Mouse (Mus musculus): ENCODE measurements around the gene Gm10135. TPM values are rescaled to one million over a fixed set of nuclear protein-coding genes. Genes with fewer than 3 reads are reported as not detected.
"Not testable (repeated sequence)": the region's sequence is repeated elsewhere in the genome, so short reads cannot be mapped to it uniquely, and the experiment has no call there.

The Gm10135 gene
- total and polyA plus RNA-seq, 3 experiments, result not detected

- TF ChIP-seq GATA2 (IDR thresholded peaks at IDR 0.05; ENCODE audit: borderline replicate concordance, low read depth, low read length), result no peak
- TF ChIP-seq CTCF (IDR thresholded peaks at IDR 0.05; ENCODE audit: low read depth, low read length), result no peak
- TF ChIP-seq GATA1 (IDR thresholded peaks at IDR 0.05; ENCODE audit: borderline replicate concordance, low read length), result no peak
- no peak for TF ChIP-seq TAL1 (conservative IDR thresholded peaks at IDR 0.05; ENCODE audit: low read depth, low read length)
- no peak for ATAC-seq (ENCODE audit: extremely low read depth, insufficient number of reproducible peaks, low FRiP score, poor library complexity, severe bottlenecking)
- Histone ChIP-seq H3K4me3 (ENCODE audit: low read depth, low read length) (no peak overlapping the region), H3K36me3 (replicated peaks) (no peaks in the 10 kb centered on the region), H3K4me1 (ENCODE audit: insufficient read depth, low read depth, low read length) (no peaks in the 10 kb centered on the region), H3K27me3 (ENCODE audit: insufficient read depth, low read length) (peaks cover 19% of the 10 kb centered on the region), H3K9me3 (replicated peaks) (no peaks in the 10 kb centered on the region)
- no peak for DNase-seq (ENCODE audit: low spot score)
These were observed 33.1 kb upstream of the Gm10135 start for GRCm38 (mm10) chr5:73007582-73007959.

GRCm38 (mm10) chr5:73006784-73007581 lies 32.5 kb upstream of the Gm10135 start, which contains the start of gene Slc10a4:
TSS of gene Slc10a4 (plus strand) at chr5:73006883.
- no peaks in the 10 kb centered on the region for H3K9me3 ChIP-seq (replicated peaks)
- H3K4me3 ChIP-seq (ENCODE audit: low read depth, low read length), result no peak within 1 kb of the TSS
- H3K27me3 ChIP-seq (ENCODE audit: insufficient read depth, low read length), result peaks cover 19% of the 10 kb centered on the region
- no peaks in the 10 kb centered on the region for H3K36me3 ChIP-seq (replicated peaks)
- no peaks in the 10 kb centered on the region for H3K4me1 ChIP-seq (ENCODE audit: insufficient read depth, low read depth, low read length)
- DNase-seq (ENCODE audit: low spot score) (no peak), ATAC-seq (ENCODE audit: extremely low read depth, insufficient number of reproducible peaks, low FRiP score, poor library complexity, severe bottlenecking) (no peak)
- TF ChIP-seq CTCF (IDR thresholded peaks at IDR 0.05; ENCODE audit: low read depth, low read length) (no peak), POLR2AphosphoS5 (IDR thresholded peaks at IDR 0.05; ENCODE audit: insufficient replicate concordance, low read depth, low read length) (no peak), TAL1 (conservative IDR thresholded peaks at IDR 0.05; ENCODE audit: low read depth, low read length) (no peak), GATA1 (IDR thresholded peaks at IDR 0.05; ENCODE audit: borderline replicate concordance, low read length) (no peak), GATA2 (IDR thresholded peaks at IDR 0.05; ENCODE audit: borderline replicate concordance, low read depth, low read length) (no peak)

GRCm38 (mm10) chr5:73004046-73004445 lies 29.5 kb upstream of the Gm10135 start:
- DNase-seq (ENCODE audit: low spot score) (no peak), ATAC-seq (ENCODE audit: extremely low read depth, insufficient number of reproducible peaks, low FRiP score, poor library complexity, severe bottlenecking) (no peak)
- H3K4me3 ChIP-seq (ENCODE audit: low read depth, low read length), result no peak overlapping the region
- TF ChIP-seq CTCF (IDR thresholded peaks at IDR 0.05; ENCODE audit: low read depth, low read length) (no peak), POLR2AphosphoS5 (IDR thresholded peaks at IDR 0.05; ENCODE audit: insufficient replicate concordance, low read depth, low read length) (no peak), TAL1 (conservative IDR thresholded peaks at IDR 0.05; ENCODE audit: low read depth, low read length) (no peak), GATA2 (IDR thresholded peaks at IDR 0.05; ENCODE audit: borderline replicate concordance, low read depth, low read length) (no peak), GATA1 (IDR thresholded peaks at IDR 0.05; ENCODE audit: borderline replicate concordance, low read length) (no peak)
- peaks cover 19% of the 10 kb centered on the region for H3K27me3 ChIP-seq (ENCODE audit: insufficient read depth, low read length)
- no peaks in the 10 kb centered on the region for H3K9me3 ChIP-seq (replicated peaks)
- no peaks in the 10 kb centered on the region for H3K36me3 ChIP-seq (replicated peaks)
- no peaks in the 10 kb centered on the region for H3K4me1 ChIP-seq (ENCODE audit: insufficient read depth, low read depth, low read length)

- not testable (repeated sequence) for DNase-seq (ENCODE audit: low spot score); H3K4me1 ChIP-seq (ENCODE audit: insufficient read depth, low read depth, low read length); H3K36me3 ChIP-seq (replicated peaks); ATAC-seq (ENCODE audit: extremely low read depth, insufficient number of reproducible peaks, low FRiP score, poor library complexity, severe bottlenecking); H3K4me3 ChIP-seq (ENCODE audit: low read depth, low read length); H3K9me3 ChIP-seq (replicated peaks)
- peaks cover 14% of the 10 kb centered on the region for H3K27me3 ChIP-seq (ENCODE audit: insufficient read depth, low read length)
These were observed 24.0 kb upstream of the Gm10135 start for GRCm38 (mm10) chr5:72998546-72998945.

- Histone ChIP-seq H3K27me3 (ENCODE audit: insufficient read depth, low read length) (peaks cover 14% of the 10 kb centered on the region), H3K9me3 (replicated peaks) (no peaks in the 10 kb centered on the region), H3K4me1 (ENCODE audit: insufficient read depth, low read depth, low read length) (no peaks in the 10 kb centered on the region), H3K36me3 (replicated peaks) (no peaks in the 10 kb centered on the region), H3K4me3 (ENCODE audit: low read depth, low read length) (no peak overlapping the region)
- TF ChIP-seq GATA2 (IDR thresholded peaks at IDR 0.05; ENCODE audit: borderline replicate concordance, low read depth, low read length) (no peak), GATA1 (IDR thresholded peaks at IDR 0.05; ENCODE audit: borderline replicate concordance, low read length) (no peak), CTCF (IDR thresholded peaks at IDR 0.05; ENCODE audit: low read depth, low read length) (no peak), POLR2AphosphoS5 (IDR thresholded peaks at IDR 0.05; ENCODE audit: insufficient replicate concordance, low read depth, low read length) (no peak), TAL1 (conservative IDR thresholded peaks at IDR 0.05; ENCODE audit: low read depth, low read length) (no peak)
- ATAC-seq (ENCODE audit: extremely low read depth, insufficient number of reproducible peaks, low FRiP score, poor library complexity, severe bottlenecking), result no peak
- no peak for DNase-seq (ENCODE audit: low spot score)
These were observed 20.9 kb upstream of the Gm10135 start for GRCm38 (mm10) chr5:72995379-72995778.

- Histone ChIP-seq H3K36me3 (replicated peaks) (no peaks in the 10 kb centered on the region), H3K4me1 (ENCODE audit: insufficient read depth, low read depth, low read length) (no peaks in the 10 kb centered on the region), H3K9me3 (replicated peaks) (no peaks in the 10 kb centered on the region), H3K27me3 (ENCODE audit: insufficient read depth, low read length) (peaks cover 14% of the 10 kb centered on the region), H3K4me3 (ENCODE audit: low read depth, low read length) (no peak overlapping the region)
- ATAC-seq (ENCODE audit: extremely low read depth, insufficient number of reproducible peaks, low FRiP score, poor library complexity, severe bottlenecking) (no peak), DNase-seq (ENCODE audit: low spot score) (no peak)
- no peak for TF ChIP-seq CTCF (IDR thresholded peaks at IDR 0.05; ENCODE audit: low read depth, low read length)
- TF ChIP-seq TAL1 (conservative IDR thresholded peaks at IDR 0.05; ENCODE audit: low read depth, low read length), result no peak
These were observed 20.4 kb upstream of the Gm10135 start for GRCm38 (mm10) chr5:72994928-72995327.

GRCm38 (mm10) chr5:72994424-72994823 lies 19.9 kb upstream of the Gm10135 start:
- no peak for DNase-seq (ENCODE audit: low spot score)
- Histone ChIP-seq H3K9me3 (replicated peaks) (no peaks in the 10 kb centered on the region), H3K36me3 (replicated peaks) (no peaks in the 10 kb centered on the region), H3K4me3 (ENCODE audit: low read depth, low read length) (no peak overlapping the region), H3K27me3 (ENCODE audit: insufficient read depth, low read length) (peaks cover 14% of the 10 kb centered on the region), H3K4me1 (ENCODE audit: insufficient read depth, low read depth, low read length) (no peaks in the 10 kb centered on the region)
- ATAC-seq (ENCODE audit: extremely low read depth, insufficient number of reproducible peaks, low FRiP score, poor library complexity, severe bottlenecking), result no peak
- TF ChIP-seq TAL1 (conservative IDR thresholded peaks at IDR 0.05; ENCODE audit: low read depth, low read length), result no peak
- TF ChIP-seq GATA1 (IDR thresholded peaks at IDR 0.05; ENCODE audit: borderline replicate concordance, low read length), result no peak
- no peak for TF ChIP-seq CTCF (IDR thresholded peaks at IDR 0.05; ENCODE audit: low read depth, low read length)
- TF ChIP-seq GATA2 (IDR thresholded peaks at IDR 0.05; ENCODE audit: borderline replicate concordance, low read depth, low read length), result no peak
- no peak for TF ChIP-seq POLR2AphosphoS5 (IDR thresholded peaks at IDR 0.05; ENCODE audit: insufficient replicate concordance, low read depth, low read length)

Data from G1E (cell line).